Mouse (Mus musculus) frontal cortex, adult (tissue): ENCODE results near the gene Prlh.

Experiments used
- ATAC-seq: cut with Nextera tagmentation; 2 replicates; pipeline ENCODE4 v1.9.2; 2017; ENCODE audit warnings: mild to moderate bottlenecking, moderate library complexity, mixed read lengths; ENCODE audit not compliant: low TSS enrichment

Gene Prlh

GRCm38 (mm10) chr1:91001101-91001500, 48.2 kb downstream of the Prlh start:
- ATAC-seq, result no peak

- no peak for ATAC-seq
These were observed 49.1 kb downstream of the Prlh start for GRCm38 (mm10) chr1:91001871-91002539.

- no peak for ATAC-seq
These were observed 49.7 kb downstream of the Prlh start for GRCm38 (mm10) chr1:91002641-91003040.
